Mouse (Mus musculus) kidney, postnatal 0 days (tissue): ENCODE results near the gene Nckap1. TPM values are rescaled to one million over a fixed set of nuclear protein-coding genes. Genes with fewer than 3 reads are reported as not detected.
A peak's percentile ranks its signal among the peaks of the same experiment; 100 is the strongest.

Source experiments
- ATAC-seq: fragments of 200-750 bp; cut with Nextera tagmentation; replicated peaks from 2 replicates; pipeline ENCODE4 v1.8.0; 2017; ENCODE audit warnings: low read depth, moderate number of reproducible peaks, moderate TSS enrichment, moderate library complexity; ENCODE audit not compliant: low FRiP score
- DNase-seq: peaks from one replicate; pipeline ENCODE4 v3.0.0-alpha.2; 2016; ENCODE audit warnings: low spot score
- H3K27ac ChIP-seq: fragments of 300-500 bp; sonication (generic); 2 replicates; pipeline ENCODE4 v1.5.1; 2014; ENCODE audit warnings: mild to moderate bottlenecking
- H3K27me3 ChIP-seq: fragments of 300-500 bp; sonication (generic); 2 replicates; pipeline ENCODE4 v1.6.1; 2014; ENCODE audit warnings: low read length, mixed read lengths; ENCODE audit not compliant: insufficient read depth
- H3K36me3 ChIP-seq: fragments of 300-500 bp; sonication (generic); 2 replicates; pipeline ENCODE4 v1.6.1; 2014; ENCODE audit warnings: low read length, mixed read lengths; ENCODE audit not compliant: insufficient read depth
- H3K4me1 ChIP-seq: fragments of 300-500 bp; sonication (generic); replicated peaks from 2 replicates; pipeline ENCODE4 v1.6.1; 2014; ENCODE audit warnings: antibody characterized with exemption, low read length, mixed read lengths; ENCODE audit not compliant: insufficient read depth
- H3K4me2 ChIP-seq: fragments of 300-500 bp; sonication (generic); 2 replicates; pipeline ENCODE4 v1.6.1; 2014; ENCODE audit warnings: mild to moderate bottlenecking, low read length, moderate library complexity, mixed read lengths
- H3K4me3 ChIP-seq: fragments of 300-500 bp; sonication (generic); replicated peaks from 2 replicates; pipeline ENCODE4 v1.5.1; 2014; ENCODE audit warnings: low read depth, low read length
- H3K9ac ChIP-seq: fragments of 300-500 bp; sonication (generic); 2 replicates; pipeline ENCODE4 v1.6.1; 2014; ENCODE audit warnings: low read depth, low read length
- H3K9me3 ChIP-seq: fragments of 300-500 bp; sonication (generic); replicated peaks from 2 replicates; pipeline ENCODE4 v1.6.1; 2016; ENCODE audit warnings: low read length, inconsistent platforms, mixed read lengths
- CTCF ChIP-seq: IDR thresholded peaks from 2 replicates; pipeline ENCODE4 v1.5.1; 2016; ENCODE audit warnings: antibody characterized with exemption, low read depth, mild to moderate bottlenecking, moderate library complexity
- WGBS: fragments of 180-500 bp; shearing (Covaris S2); extraction: QIAGEN DNeasy Blood & Tissue Kit; methylation state at CpG from one replicate; pipeline ENCODE4 v1.1.7; 2014; 5-methylcytosine and 5-hydroxymethylcytosine counted together
- microRNA counts: library from miRNA; unstranded; fragments of <30 nt; microRNA quantifications from one replicate; lab custom pipeline; 2015
- microRNA-seq: library from miRNA; unstranded; fragments of <30 nt; microRNA quantifications from one replicate; pipeline ENCODE4, GENCODE M21; 2016
- polyA plus RNA-seq: library from polyadenylated mRNA; unstranded; fragments of >200 nt; fragmentation: Nextera tagmentation; extraction: Ambion mirVana; gene quantifications from 2 replicates; pipeline ENCODE4 v1.2.1, GENCODE M21; 2015

Nckap1 gene
- polyA plus RNA-seq, 1 experiment from 2014 or later, result 55.3 TPM

GRCm38 (mm10) chr2:80484951-80485350 lies 96.2 kb downstream of the Nckap1 start:
- Histone ChIP-seq H3K4me1 (no peaks in the 10 kb centered on the region), H3K4me3 (no peak overlapping the region), H3K9me3 (no peaks in the 10 kb centered on the region), H3K36me3 (no peaks in the 10 kb centered on the region), H3K4me2 (no peak overlapping the region), H3K9ac (no peak overlapping the region), H3K27me3 (no peaks in the 10 kb centered on the region), H3K27ac (no peak overlapping the region)
- no peak for ATAC-seq
- TF ChIP-seq CTCF, result no peak
- 93% methylated on average over 5 of the region's 5 CpGs for WGBS
- DNase-seq, result no peak

- ATAC-seq, result no peak
- TF ChIP-seq CTCF, result no peak
- H3K4me3 ChIP-seq, result no peak overlapping the region
- H3K9ac ChIP-seq, result no peak overlapping the region
- 30% methylated on average over 1 of the region's 1 CpGs for WGBS
- no peaks in the 10 kb centered on the region for H3K9me3 ChIP-seq
- no peaks in the 10 kb centered on the region for H3K4me1 ChIP-seq
- DNase-seq, result no peak
- no peaks in the 10 kb centered on the region for H3K36me3 ChIP-seq
- H3K27ac ChIP-seq, result no peak overlapping the region
- no peaks in the 10 kb centered on the region for H3K27me3 ChIP-seq
- H3K4me2 ChIP-seq, result no peak overlapping the region
These were observed 105.3 kb downstream of the Nckap1 start for GRCm38 (mm10) chr2:80475831-80476230.

- Histone ChIP-seq H3K4me3 (no peak overlapping the region), H3K4me1 (no peaks in the 10 kb centered on the region), H3K4me2 (no peak overlapping the region), H3K27me3 (no peaks in the 10 kb centered on the region), H3K27ac (no peak overlapping the region), H3K9ac (no peak overlapping the region), H3K36me3 (no peaks in the 10 kb centered on the region), H3K9me3 (no peaks in the 10 kb centered on the region)
- no peak for ATAC-seq
- 54% methylated on average over 5 of the region's 5 CpGs for WGBS
- DNase-seq, result no peak
- no peak for TF ChIP-seq CTCF
These were observed 106.9 kb downstream of the Nckap1 start for GRCm38 (mm10) chr2:80474247-80474796.

GRCm38 (mm10) chr2:80465991-80466821 lies 115.0 kb downstream of the Nckap1 start:
- Histone ChIP-seq H3K9me3 (no peaks in the 10 kb centered on the region), H3K36me3 (no peaks in the 10 kb centered on the region), H3K4me2 (no peak overlapping the region), H3K4me1 (peaks cover 6% of the 10 kb centered on the region; the same call in 1 of the 2 replicates), H3K27me3 (no peaks in the 10 kb centered on the region), H3K9ac (no peak overlapping the region), H3K27ac (no peak overlapping the region), H3K4me3 (no peak overlapping the region)
- ATAC-seq (peak; percentile 49; the same call in 1 of the 2 replicates), DNase-seq (peak; percentile 60)
- no peak for TF ChIP-seq CTCF
- 29% methylated on average over 16 of the region's 16 CpGs for whole genome bisulfite sequencing

- no peaks in the 10 kb centered on the region for H3K9me3 ChIP-seq
- WGBS, result 79% methylated on average over 8 of the region's 8 CpGs
- no peak overlapping the region for H3K9ac ChIP-seq
- no peak for ATAC-seq
- H3K4me1 ChIP-seq, result 0 out of 2 replicates have a peak, but pooled peaks cover 1% of the 10 kb centered on the region
- no peak overlapping the region for H3K4me2 ChIP-seq
- no peak for TF ChIP-seq CTCF
- H3K36me3 ChIP-seq, result no peaks in the 10 kb centered on the region
- H3K27me3 ChIP-seq, result no peaks in the 10 kb centered on the region
- DNase-seq, result no peak
- no peak overlapping the region for H3K4me3 ChIP-seq
- no peak overlapping the region for H3K27ac ChIP-seq
These were observed 119.4 kb downstream of the Nckap1 start for GRCm38 (mm10) chr2:80461827-80462226.

MicroRNAs encoded within 50 kb of the gene (microRNA counts, 519-probe panel; counts per million panel counts)
- microRNA mmu-miR-684 (lab: Ali Mortazavi, UCI), result 330 counts per million, percentile 68 among the panel's probes with 10 or more counts

Small RNA genes within 50 kb of the gene (microRNA-seq; reads per million reads assigned to microRNA genes)
- gene Mir684-1, result not detected

Other genes with a start within 250 kb of the Nckap1 start
- gene Frzb, start 133.8 kb downstream of the Nckap1 start, polyA plus RNA-seq, result 23.5 and 24.3 TPM in 2 replicates
- 13.5 and 14.3 TPM in 2 replicates for gene Dusp19, start 35.7 kb upstream of the Nckap1 start, polyA plus RNA-seq
- gene Nup35, start 35.9 kb upstream of the Nckap1 start, polyA plus RNA-seq, result 29.0 and 30.7 TPM in 2 replicates